Mouse (Mus musculus) bone marrow, adult 2 months (tissue): ENCODE measurements around the gene Ccm2l. TPM values are rescaled to one million over a fixed set of nuclear protein-coding genes. Genes with fewer than 3 reads are reported as not detected.

ENCODE experiments used
- H3K27ac ChIP-seq: fragments of 200-500 bp; 2 replicates; pipeline ENCODE4 v1.5.1; 2012; ENCODE audit warnings: low read depth, mild to moderate bottlenecking, control low read depth, inconsistent platforms, low read length; ENCODE audit not compliant: control insufficient read depth, poor library complexity, insufficient read depth
- H3K4me1 ChIP-seq: fragments of 200-500 bp; 2 replicates; pipeline ENCODE4 v1.6.1; 2011; ENCODE audit warnings: low read length; ENCODE audit not compliant: control insufficient read depth, insufficient read depth
- H3K4me3 ChIP-seq: fragments of 200-500 bp; replicated peaks from 2 replicates; pipeline ENCODE3; 2011; ENCODE audit warnings: mild to moderate bottlenecking, low read depth, low read length, control low read depth; ENCODE audit not compliant: control insufficient read depth
- CTCF ChIP-seq: fragments of 200-500 bp; IDR thresholded peaks from 2 replicates; pipeline ENCODE4 v1.5.1; 2011; ENCODE audit warnings: low read length, control low read depth; ENCODE audit not compliant: control insufficient read depth, insufficient read depth
- POLR2A ChIP-seq: fragments of 200-500 bp; IDR thresholded peaks from 2 replicates; pipeline ENCODE4 v1.6.1; 2011; ENCODE audit warnings: low read depth, mild to moderate bottlenecking, control low read depth, low read length, borderline replicate concordance; ENCODE audit not compliant: control insufficient read depth
- WGBS: fragments of 180-500 bp; shearing (Covaris S2); methylation state at CpG from one replicate; pipeline ENCODE4 v1.1.7; 2018; 5-methylcytosine and 5-hydroxymethylcytosine counted together
- polyA plus RNA-seq: library from polyadenylated mRNA; stranded (reverse); fragments of >200 nt; gene quantifications from 2 replicates; pipeline ENCODE4 v1.2.4, GENCODE M21; 2011; ENCODE audit warnings: low replicate concordance; ENCODE audit not compliant: missing spikeins, insufficient read depth, insufficient read length

Gene Ccm2l
- polyA plus RNA-seq, 1 experiment = 8.3 TPM

- Histone ChIP-seq H3K4me3 (no peak overlapping the region), H3K27ac (no peak overlapping the region), H3K4me1 (peaks cover 3% of the 10 kb centered on the region)
- WGBS = 85% methylated on average over 7 of the region's 7 CpGs
- TF ChIP-seq POLR2A = no peak
- no peak for TF ChIP-seq CTCF
Observed at GRCm38 (mm10) chr2:153060216-153060615, 5.5 kb upstream of the Ccm2l start.

DNA sequence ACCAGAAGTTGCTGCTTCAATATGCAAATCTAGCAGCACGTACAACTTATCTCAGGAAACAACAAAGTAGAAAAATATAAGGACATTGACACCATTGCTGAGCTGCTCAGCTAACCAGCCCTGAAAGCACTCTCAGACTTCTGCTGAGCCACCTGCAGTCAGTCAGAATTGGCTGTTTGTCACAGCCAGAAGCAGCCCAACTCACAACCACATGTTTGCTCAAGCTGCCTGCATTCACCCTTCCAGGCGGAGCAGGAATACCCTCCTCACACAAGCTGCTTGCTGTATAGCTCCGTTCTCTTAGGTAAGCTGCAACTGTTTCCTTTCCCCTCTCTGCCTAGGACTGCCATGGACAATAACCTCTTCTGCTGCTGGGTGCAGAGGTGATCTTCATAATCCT is 2.4 kb upstream of the Ccm2l start:
- WGBS = 41% methylated on average over 3 of the region's 3 CpGs
- no peak for TF ChIP-seq CTCF
- no peak for TF ChIP-seq POLR2A
- peak overlapping the region; percentile 44; the same call in 1 of the 2 replicates for H3K27ac ChIP-seq

DNA sequence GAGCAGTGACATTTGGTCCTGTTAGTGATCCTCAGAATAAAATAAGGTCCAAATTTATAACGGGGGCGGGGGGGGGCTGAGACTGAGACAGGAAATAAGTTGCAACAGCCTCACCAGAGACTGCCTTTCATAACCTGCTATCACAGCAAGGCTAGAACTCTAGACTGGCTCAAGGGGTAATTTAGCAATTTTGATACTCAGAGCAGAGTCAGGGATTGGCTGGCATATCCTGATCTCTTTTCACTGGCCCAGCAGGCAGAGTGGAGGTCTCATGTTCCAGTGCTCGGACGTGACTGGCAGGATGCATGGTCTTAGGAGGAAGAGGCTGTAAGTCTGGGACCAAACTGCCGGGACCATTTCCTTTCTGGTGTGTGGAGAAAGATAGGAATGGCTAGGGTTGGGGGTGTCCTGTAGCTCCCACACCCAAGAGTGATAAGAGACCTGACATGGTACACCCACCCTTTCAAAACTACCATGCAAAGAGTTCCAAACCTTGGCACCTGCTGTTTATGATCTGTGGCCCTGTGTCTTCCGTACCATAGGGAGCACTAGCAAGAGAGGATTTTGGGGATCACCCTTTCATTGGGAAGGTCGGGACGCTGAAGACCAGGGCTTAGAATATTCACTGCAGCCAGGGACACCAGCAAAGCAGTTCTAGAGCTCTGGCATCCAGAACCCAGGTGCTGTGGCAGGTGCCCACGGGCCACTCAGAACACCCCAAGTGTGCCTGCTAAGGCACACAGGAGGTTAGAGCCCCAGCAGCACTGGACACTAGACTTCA is 1.4 kb upstream of the Ccm2l start:
- TF ChIP-seq POLR2A (no peak), CTCF (no peak)
- Histone ChIP-seq H3K4me1 (peaks cover 7% of the 10 kb centered on the region), H3K4me3 (no peak overlapping the region), H3K27ac (no peak overlapping the region; the same call in 1 of the 2 replicates)
- 37% methylated on average over 9 of the region's 9 CpGs for WGBS

More for the DNA sequence above, 2.4 kb upstream of the Ccm2l start:
- Histone ChIP-seq H3K4me3 (no peak overlapping the region), H3K4me1 (peaks cover 5% of the 10 kb centered on the region)

DNA sequence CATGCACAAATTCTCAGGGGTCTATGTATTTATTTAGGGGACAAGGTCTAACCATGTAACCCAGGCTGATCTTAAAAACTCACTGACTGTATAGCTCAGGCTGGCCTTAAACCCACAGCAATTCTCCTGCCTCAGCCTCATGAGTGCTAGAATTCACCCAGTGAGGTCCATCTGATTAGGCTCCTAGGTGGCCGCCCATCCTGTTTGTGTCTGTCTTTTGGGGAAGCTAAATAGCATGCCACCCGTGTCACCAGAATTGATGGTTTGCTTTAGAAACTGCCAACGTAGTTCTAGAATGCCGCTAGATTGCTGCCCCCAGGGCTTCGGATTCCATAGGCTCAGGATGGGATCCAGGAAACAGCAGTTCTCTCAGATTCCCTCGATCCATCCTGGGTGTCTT is 1.2 kb downstream of the Ccm2l start:
- Histone ChIP-seq H3K4me1 (peaks cover 7% of the 10 kb centered on the region), H3K27ac (no peak overlapping the region), H3K4me3 (no peak overlapping the region)
- TF ChIP-seq POLR2A = no peak
- TF ChIP-seq CTCF = no peak
- 65% methylated on average over 6 of the region's 6 CpGs for WGBS

- Histone ChIP-seq H3K4me1 (peaks cover 4% of the 10 kb centered on the region), H3K4me3 (no peak overlapping the region), H3K27ac (no peak overlapping the region)
- 83% methylated on average over 23 of the region's 23 CpGs for WGBS
- no peak for TF ChIP-seq POLR2A
- TF ChIP-seq CTCF = peak; percentile 64
Observed at GRCm38 (mm10) chr2:153070762-153071490, 5.2 kb downstream of the Ccm2l start.

- no peak overlapping the region for H3K4me3 ChIP-seq
- no peak overlapping the region for H3K27ac ChIP-seq
- WGBS = 94% methylated on average over 67 of the region's 67 CpGs
- peaks cover 7% of the 10 kb centered on the region for H3K4me1 ChIP-seq
- TF ChIP-seq POLR2A (no peak), CTCF (no peak)
Observed at GRCm38 (mm10) chr2:153071491-153072184, 5.9 kb downstream of the Ccm2l start.

DNA sequence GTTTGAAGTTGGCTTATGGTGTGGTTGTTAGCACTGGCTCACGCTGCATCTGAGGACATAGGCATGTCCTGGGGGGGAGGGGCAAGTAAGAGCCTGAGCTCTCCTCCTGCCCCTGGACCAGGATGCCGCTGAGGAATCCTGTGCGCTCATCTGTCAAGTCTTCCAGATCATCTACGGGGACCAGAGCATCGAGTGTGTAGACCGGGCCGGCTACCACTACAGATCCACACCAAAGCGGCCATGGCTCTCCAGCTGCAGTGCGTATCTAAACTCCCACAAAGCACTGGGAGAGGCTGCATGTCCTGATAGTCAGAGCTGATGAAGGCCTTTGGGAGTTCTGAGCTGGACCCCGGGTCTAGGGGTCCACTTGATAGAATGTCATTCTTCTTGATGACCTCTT is 8.9 kb downstream of the Ccm2l start:
- no peak overlapping the region for H3K27ac ChIP-seq
- 87% methylated on average over 10 of the region's 10 CpGs for whole genome bisulfite sequencing
- H3K4me3 ChIP-seq = no peak overlapping the region
- H3K4me1 ChIP-seq = peaks cover 4% of the 10 kb centered on the region
- TF ChIP-seq CTCF = no peak
- TF ChIP-seq POLR2A = no peak

DNA sequence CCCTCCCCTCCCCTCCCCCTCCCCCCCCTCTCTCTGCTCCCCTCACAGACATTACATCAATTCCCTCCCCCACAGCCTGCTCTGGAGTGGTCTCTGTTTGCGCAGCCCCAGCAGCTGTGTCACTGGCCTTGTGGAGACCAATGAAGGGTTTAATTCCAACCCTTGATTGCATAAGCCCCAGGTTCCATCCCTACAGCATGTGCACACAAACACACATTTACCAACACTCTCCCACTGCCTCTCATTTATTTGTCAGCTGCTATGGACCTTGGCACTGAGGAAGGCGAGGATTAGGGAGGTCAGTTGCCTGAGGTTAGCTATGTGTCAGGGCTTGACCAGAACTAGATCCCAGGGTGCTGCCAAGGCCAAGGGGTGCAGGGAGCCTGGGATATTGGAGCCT is 10.2 kb downstream of the Ccm2l start:
- no peak overlapping the region for H3K4me3 ChIP-seq

More for the DNA sequence above, 10.2 kb downstream of the Ccm2l start:
- no peak for TF ChIP-seq POLR2A
- no peak for TF ChIP-seq CTCF
- Histone ChIP-seq H3K4me1 (peaks cover 4% of the 10 kb centered on the region), H3K27ac (peak overlapping the region; percentile 4)
- 31% methylated on average over 2 of the region's 2 CpGs for WGBS
